Mouse (Mus musculus): ENCODE measurements around the gene Serpina6. TPM values are rescaled to one million over a fixed set of nuclear protein-coding genes. Genes with fewer than 3 reads are reported as not detected.

The Serpina6 gene
- polyA plus RNA-seq, 1 experiment from 2014 or later = not detected

Other genes with a start within 250 kb of the Serpina6 start
- gene 9330161L09Rik, start 249.4 kb downstream of the Serpina6 start, polyA plus RNA-seq (2016; fragmentation: Nextera tagmentation; extraction: Ambion mirVana) = 0.25 and 0.76 TPM in 2 replicates
- gene Ddx24, start 231.4 kb downstream of the Serpina6 start, polyA plus RNA-seq (2016; fragmentation: Nextera tagmentation; extraction: Ambion mirVana) = 92.5 and 101 TPM in 2 replicates
- gene Ifi27, start 223.0 kb downstream of the Serpina6 start, polyA plus RNA-seq (2016; fragmentation: Nextera tagmentation; extraction: Ambion mirVana) = 0.34 and 0.68 TPM in 2 replicates
- gene Ifi27l2a, start 213.5 kb downstream of the Serpina6 start, polyA plus RNA-seq (2016; fragmentation: Nextera tagmentation; extraction: Ambion mirVana) = 0.59 and 1.1 TPM in 2 replicates
- not detected in 2 replicates for gene Ifi27l2b, start 200.0 kb downstream of the Serpina6 start, polyA plus RNA-seq (2016; fragmentation: Nextera tagmentation; extraction: Ambion mirVana)
- gene Ppp4r4, start 124.9 kb downstream of the Serpina6 start, polyA plus RNA-seq (2016; fragmentation: Nextera tagmentation; extraction: Ambion mirVana) = 1.2 and 1.9 TPM in 2 replicates
- gene Serpina10, start 25.8 kb downstream of the Serpina6 start, polyA plus RNA-seq (2016; fragmentation: Nextera tagmentation; extraction: Ambion mirVana) = not detected in 2 replicates
- not detected in 2 replicates for gene Serpina16, start 18.9 kb upstream of the Serpina6 start, polyA plus RNA-seq (2016; fragmentation: Nextera tagmentation; extraction: Ambion mirVana)
- gene Serpina1f, start 38.3 kb upstream of the Serpina6 start, polyA plus RNA-seq (2016; fragmentation: Nextera tagmentation; extraction: Ambion mirVana) = not detected in 2 replicates
- not detected in 2 replicates for gene Serpina1d, start 116.4 kb upstream of the Serpina6 start, polyA plus RNA-seq (2016; fragmentation: Nextera tagmentation; extraction: Ambion mirVana)
- gene Serpina1b, start 173.2 kb upstream of the Serpina6 start, polyA plus RNA-seq (2016; fragmentation: Nextera tagmentation; extraction: Ambion mirVana) = 0.19 TPM in 1 of 2 replicates, not detected in the other
- 0.20 TPM in 1 of 2 replicates, not detected in the other for gene Serpina1a, start 206.3 kb upstream of the Serpina6 start, polyA plus RNA-seq (2016; fragmentation: Nextera tagmentation; extraction: Ambion mirVana)
- gene Serpina1c, start 247.7 kb upstream of the Serpina6 start, polyA plus RNA-seq (2016; fragmentation: Nextera tagmentation; extraction: Ambion mirVana) = not detected in 2 replicates